Mouse (Mus musculus): ENCODE results near the gene Elovl1. TPM values are rescaled to one million over a fixed set of nuclear protein-coding genes. Genes with fewer than 3 reads are reported as not detected.

The Elovl1 gene
- 10 to 100 TPM; 16.4 to 17.5 TPM for total RNA-seq (2021)
- 66.4 and 74.4 TPM in 2 replicates for polyA plus RNA-seq (2012; rRNA removed)
- long read RNA-seq, transcript Elovl1-201 (8 exons, 1,811 nt), result major isoform, 11 of 12 reads
- long read RNA-seq, partial matches to known transcripts, result 0 of 12 reads
- long read RNA-seq, other reads (novel, unspliced or antisense), result 1 of 12 reads

- WGBS, result under 1% methylated on average over 29 of the region's 31 CpGs
- H3K4me3 ChIP-seq, result peak within 1 kb of the TSS; percentile 65
- intact Hi-C loops (cut with DNase I), result loop anchor here (1.0 to 5.0 kb wide), 3 partner anchors 19 to 89 kb away; partner anchors contain the start of genes Med8 and Szt2
- no peaks in the 10 kb centered on the region; the same call in 1 of the 2 replicates for H3K79me2 ChIP-seq (replicated peaks; ENCODE audit: control insufficient read depth, insufficient read depth, low read length)
- no peaks in the 10 kb centered on the region for H3K27me3 ChIP-seq (ENCODE audit: control insufficient read depth, insufficient read depth, low read length)
- peak within 1 kb of the TSS; percentile 93 for H3K9ac ChIP-seq (ENCODE audit: low read depth, low read length)
- no peaks in the 10 kb centered on the region for H3K36me3 ChIP-seq (ENCODE audit: control insufficient read depth, insufficient read depth, low read length)
- TF ChIP-seq POLR2A (IDR thresholded peaks at IDR 0.05; ENCODE audit: insufficient read depth, low read depth, low read length) (peak; percentile 84), CTCF (IDR thresholded peaks at IDR 0.05) (peak; percentile 64), EP300 (IDR thresholded peaks at IDR 0.05; ENCODE audit: insufficient read depth, low read depth, low read length) (0 out of 2 replicates have a peak, but pooled peaks have one; percentile 12)
- H3K27ac ChIP-seq, result peak within 1 kb of the TSS; percentile 97
- peak; percentile 92 to 96 for DNase-seq
- H3K4me1 ChIP-seq (ENCODE audit: control insufficient read depth, insufficient read depth, low read length), result peaks cover 6% of the 10 kb centered on the region
These were observed at the start of gene Elovl1 for GRCm38 (mm10) chr4:118427768-118428451. Elovl1 (plus strand) TSS chr4:118428093.

DNA sequence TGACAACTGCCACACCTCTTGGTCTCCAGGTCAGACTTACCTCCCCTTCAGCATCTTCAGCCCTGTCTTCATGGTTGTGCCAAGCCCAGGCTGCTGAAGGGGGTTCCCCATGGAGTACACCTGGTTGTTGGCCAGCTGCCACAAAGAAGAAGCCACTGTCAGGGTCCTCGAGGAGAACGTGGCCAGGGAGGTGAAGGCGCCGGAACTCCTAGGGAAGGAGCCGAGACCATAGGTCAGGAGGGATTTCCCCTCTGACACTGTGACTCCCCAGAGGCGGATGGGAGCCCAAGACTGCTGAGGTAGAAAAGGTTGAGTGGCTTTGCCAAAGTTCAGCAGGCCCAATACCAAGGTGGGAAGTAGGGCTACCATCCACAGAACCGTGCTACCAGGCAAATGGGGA is 44.6 kb upstream of the Elovl1 start:
- WGBS, result 87% methylated on average over 7 of the region's 7 CpGs
- Histone ChIP-seq H3K79me2 (replicated peaks; ENCODE audit: control insufficient read depth, insufficient read depth, low read length) (no peaks in the 10 kb centered on the region), H3K27ac (no peak overlapping the region), H3K27me3 (ENCODE audit: control insufficient read depth, insufficient read depth, low read length) (no peaks in the 10 kb centered on the region), H3K4me3 (no peak overlapping the region), H3K9ac (ENCODE audit: low read depth, low read length) (no peak overlapping the region), H3K36me3 (ENCODE audit: control insufficient read depth, insufficient read depth, low read length) (no peaks in the 10 kb centered on the region), H3K4me1 (ENCODE audit: control insufficient read depth, insufficient read depth, low read length) (no peaks in the 10 kb centered on the region)
- TF ChIP-seq EP300 (IDR thresholded peaks at IDR 0.05; ENCODE audit: insufficient read depth, low read depth, low read length) (no peak), POLR2A (IDR thresholded peaks at IDR 0.05; ENCODE audit: insufficient read depth, low read depth, low read length) (no peak), CTCF (IDR thresholded peaks at IDR 0.05) (no peak)
- DNase-seq, result no peak
- intact Hi-C loops (cut with DNase I), result no loop called here

- Histone ChIP-seq H3K27ac (no peak overlapping the region), H3K9ac (ENCODE audit: low read depth, low read length) (no peak overlapping the region), H3K79me2 (replicated peaks; ENCODE audit: control insufficient read depth, insufficient read depth, low read length) (no peaks in the 10 kb centered on the region), H3K4me1 (ENCODE audit: control insufficient read depth, insufficient read depth, low read length) (no peaks in the 10 kb centered on the region), H3K4me3 (no peak overlapping the region), H3K36me3 (ENCODE audit: control insufficient read depth, insufficient read depth, low read length) (no peaks in the 10 kb centered on the region), H3K27me3 (ENCODE audit: control insufficient read depth, insufficient read depth, low read length) (no peaks in the 10 kb centered on the region)
- 66% methylated on average over 8 of the region's 8 CpGs for WGBS
- no peak for TF ChIP-seq EP300 (IDR thresholded peaks at IDR 0.05; ENCODE audit: insufficient read depth, low read depth, low read length)
- TF ChIP-seq POLR2A (IDR thresholded peaks at IDR 0.05; ENCODE audit: insufficient read depth, low read depth, low read length), result no peak
- intact Hi-C loops (cut with DNase I), result no loop called here
- DNase-seq, result peak in 1 of 2 experiments; percentile 31
These were observed 40.6 kb upstream of the Elovl1 start for GRCm38 (mm10) chr4:118387316-118387715.

- Histone ChIP-seq H3K9ac (ENCODE audit: low read depth, low read length) (no peak overlapping the region), H3K27ac (no peak overlapping the region), H3K36me3 (ENCODE audit: control insufficient read depth, insufficient read depth, low read length) (peaks cover 3% of the 10 kb centered on the region; the same call in 1 of the 2 replicates), H3K27me3 (ENCODE audit: control insufficient read depth, insufficient read depth, low read length) (no peaks in the 10 kb centered on the region), H3K4me3 (no peak overlapping the region), H3K79me2 (replicated peaks; ENCODE audit: control insufficient read depth, insufficient read depth, low read length) (no peaks in the 10 kb centered on the region), H3K4me1 (ENCODE audit: control insufficient read depth, insufficient read depth, low read length) (peaks cover 5% of the 10 kb centered on the region)
- WGBS, result 90% methylated on average over 11 of the region's 11 CpGs
- DNase-seq, result no peak
- no peak for TF ChIP-seq CTCF (IDR thresholded peaks at IDR 0.05)
- intact Hi-C loops (cut with DNase I), result no loop called here
These were observed 37.7 kb upstream of the Elovl1 start for GRCm38 (mm10) chr4:118390146-118390545.

DNA sequence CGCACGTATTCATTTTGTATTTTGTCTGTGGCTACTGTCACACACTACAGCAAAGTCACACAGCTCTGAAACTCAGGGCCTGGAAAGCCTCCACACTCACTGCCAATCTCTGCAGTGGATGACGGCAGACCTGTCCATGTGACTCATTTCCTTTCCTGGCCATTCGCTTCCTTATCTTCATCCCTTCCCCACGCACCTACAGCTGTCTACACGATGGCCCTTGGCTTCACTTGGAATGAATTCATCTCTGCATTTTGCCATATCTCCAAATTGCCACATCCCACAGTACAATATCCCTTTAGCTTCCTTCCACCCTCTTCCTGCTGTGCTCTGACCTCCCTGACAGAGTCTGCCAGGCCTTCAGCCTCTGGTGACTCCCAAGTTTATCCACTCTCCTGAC is 33.4 kb upstream of the Elovl1 start:
- Histone ChIP-seq H3K9ac (ENCODE audit: low read depth, low read length) (no peak overlapping the region), H3K36me3 (ENCODE audit: control insufficient read depth, insufficient read depth, low read length) (peaks cover 3% of the 10 kb centered on the region; the same call in 1 of the 2 replicates), H3K4me3 (no peak overlapping the region), H3K79me2 (replicated peaks; ENCODE audit: control insufficient read depth, insufficient read depth, low read length) (no peaks in the 10 kb centered on the region), H3K4me1 (ENCODE audit: control insufficient read depth, insufficient read depth, low read length) (peaks cover 5% of the 10 kb centered on the region), H3K27me3 (ENCODE audit: control insufficient read depth, insufficient read depth, low read length) (no peaks in the 10 kb centered on the region), H3K27ac (peak overlapping the region; percentile 32; the same call in 1 of the 2 replicates)
- intact Hi-C loops (cut with DNase I), result no loop called here
- peak; percentile 37 to 48 for DNase-seq
- TF ChIP-seq POLR2A (IDR thresholded peaks at IDR 0.05; ENCODE audit: insufficient read depth, low read depth, low read length) (no peak), CTCF (IDR thresholded peaks at IDR 0.05) (no peak), EP300 (IDR thresholded peaks at IDR 0.05; ENCODE audit: insufficient read depth, low read depth, low read length) (no peak)
- WGBS, result 14% methylated on average over 6 of the region's 6 CpGs

DNA sequence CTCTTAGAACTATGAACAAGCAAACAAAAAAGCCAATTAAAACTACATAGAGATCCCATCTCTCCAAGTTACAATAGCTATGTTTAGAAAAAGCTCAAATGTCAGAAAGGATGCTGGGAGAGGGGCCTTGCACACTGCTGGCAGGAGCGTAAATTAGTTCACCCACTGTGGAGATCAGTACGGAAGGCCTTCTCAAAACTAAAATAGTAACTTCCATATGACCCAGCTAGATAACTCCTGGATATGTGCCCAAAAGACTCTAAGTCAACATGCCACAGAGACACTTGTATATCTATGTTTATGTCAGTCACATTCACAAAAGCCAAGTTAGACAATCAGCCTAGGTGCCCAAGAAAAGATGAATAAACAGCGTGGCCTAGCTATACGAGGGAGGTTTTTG is 32.6 kb upstream of the Elovl1 start:
- WGBS, result 43% methylated on average over 4 of the region's 4 CpGs
- Histone ChIP-seq H3K27me3 (ENCODE audit: control insufficient read depth, insufficient read depth, low read length) (no peaks in the 10 kb centered on the region), H3K4me1 (ENCODE audit: control insufficient read depth, insufficient read depth, low read length) (peaks cover 5% of the 10 kb centered on the region), H3K27ac (no peak overlapping the region; the same call in 1 of the 2 replicates), H3K79me2 (replicated peaks; ENCODE audit: control insufficient read depth, insufficient read depth, low read length) (no peaks in the 10 kb centered on the region), H3K4me3 (no peak overlapping the region), H3K36me3 (ENCODE audit: control insufficient read depth, insufficient read depth, low read length) (peaks cover 3% of the 10 kb centered on the region; the same call in 1 of the 2 replicates), H3K9ac (ENCODE audit: low read depth, low read length) (no peak overlapping the region)
- intact Hi-C loops (cut with DNase I), result no loop called here
- no peak for DNase-seq
- TF ChIP-seq POLR2A (IDR thresholded peaks at IDR 0.05; ENCODE audit: insufficient read depth, low read depth, low read length) (no peak), EP300 (IDR thresholded peaks at IDR 0.05; ENCODE audit: insufficient read depth, low read depth, low read length) (no peak), CTCF (IDR thresholded peaks at IDR 0.05) (no peak)
